Mouse (Mus musculus): Measurements from ENCODE around the gene Gm11115.

Gm11115 gene

GRCm38 (mm10) chr5:88153999-88154398 lies at the start of gene Gm11115:
TSS of gene Gm11115 (minus strand) at chr5:88154099.
- DNase-seq, result no peak

- no peak for DNase-seq
Measured at GRCm38 (mm10) chr5:88111430-88111829, 42.5 kb downstream of the Gm11115 start, which contains the start of gene Gm11116. TSS of gene Gm11116 (minus strand) at chr5:88111530.
